Mouse (Mus musculus): ENCODE measurements around the gene Pml.

GRCm38 (mm10) chr9:58231746-58232145, 17.8 kb downstream of the Pml start:
- TF ChIP-seq GATA1 (IDR thresholded peaks at IDR 0.05; ENCODE audit: borderline replicate concordance, low read length) (no peak), FLI1 (IDR thresholded peaks at IDR 0.05; ENCODE audit: low read length) (no peak)
